Mouse (Mus musculus) brain, embryonic 14.5 days (tissue): ENCODE data around the gene Dpagt1.

Experiments
- CTCF ChIP-seq: fragments of 200-500 bp; IDR thresholded peaks from 2 replicates; pipeline ENCODE4 v1.5.1; 2012; ENCODE audit warnings: inconsistent platforms, mild to moderate bottlenecking, moderate library complexity, borderline replicate concordance; ENCODE audit not compliant: insufficient read depth, insufficient read length; ENCODE audit errors: extremely low read depth
- POLR2A ChIP-seq: fragments of 200-500 bp; IDR thresholded peaks from 2 replicates; pipeline ENCODE4 v1.6.1; 2012; ENCODE audit warnings: mild to moderate bottlenecking, inconsistent platforms, borderline replicate concordance; ENCODE audit not compliant: poor library complexity, insufficient read depth, insufficient read length, severe bottlenecking; ENCODE audit errors: extremely low read depth

DNA sequence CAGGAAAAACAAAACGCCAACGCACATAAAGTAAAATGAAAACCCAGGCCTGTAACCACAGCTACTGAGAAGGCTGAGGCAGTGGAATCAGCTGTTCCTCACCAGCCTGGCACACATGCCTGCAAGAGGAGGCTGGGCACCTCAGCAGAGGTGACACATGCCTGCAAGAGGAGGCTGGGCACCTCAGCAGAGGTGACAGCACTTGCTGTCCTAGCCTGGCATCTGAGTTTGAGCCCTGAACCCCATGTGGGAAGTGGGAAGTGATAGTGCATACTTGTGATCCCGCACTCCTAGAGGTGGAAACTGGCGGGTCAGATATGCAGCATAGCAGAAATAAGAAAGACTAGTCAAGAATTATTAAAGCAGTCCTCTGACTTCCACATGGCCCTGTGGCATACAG is 25.6 kb downstream of the Dpagt1 start:
- TF ChIP-seq CTCF = no peak
- no peak for TF ChIP-seq POLR2A
